Mouse (Mus musculus) left cerebral cortex, adult 11 months (tissue): Measurements from ENCODE around the gene Il16.

Experiments
- DNase-seq: peaks from one replicate; pipeline ENCODE4 v3.0.0; 2022; ENCODE audit warnings: low spot score

Gene Il16

GRCm38 (mm10) chr7:83604180-83604944 is 141.2 kb downstream of the Il16 start:
- DNase-seq: no peak

GRCm38 (mm10) chr7:83599913-83600286 is 145.6 kb downstream of the Il16 start:
- peak; percentile 22 for DNase-seq

GRCm38 (mm10) chr7:83598997-83599912 is 146.3 kb downstream of the Il16 start:
- DNase-seq: no peak

GRCm38 (mm10) chr7:83597063-83597462 is 148.5 kb downstream of the Il16 start:
- no peak for DNase-seq

- DNase-seq: no peak
Observed at GRCm38 (mm10) chr7:83594056-83594455, 151.5 kb downstream of the Il16 start.
